In genomic region chr7:139956658-139957057, GRCm38 (mm10) we compare ENCODE assay signal across 27 mouse cellular contexts. TPM values are rescaled to one million over a fixed set of nuclear protein-coding genes. Genes with fewer than 3 reads are reported as not detected.
DNase-seq lines count a peak whose midpoint lies in the region; ATAC-seq and TF ChIP-seq lines count a peak whose summit lies in the region.
"Had no signal": no experiment of that assay in that cellular context is flagged by ENCODE, and none has a peak within 500 bp of the region (broad histone marks: within the 10 kb centered on the region; RNA-seq: fewer than 3 reads in every experiment).

No protein-coding gene starts in this region.

- no peak for ATAC-seq in megakaryocyte, adult 5-6 weeks (ENCODE audit: poor library complexity, severe bottlenecking)
- ATAC-seq in hindbrain, embryonic 14.5 days (ENCODE audit: low FRiP score): no peak
- ATAC-seq: activated CD4-positive, CD25-positive, alpha-beta regulatory T cell, adult 4 months; CD4-positive, CD25-positive, alpha-beta regulatory T cell, adult 4 months; Patski had no signal

- no peak for TF ChIP-seq CTCF in testis, adult 2 months (IDR thresholded peaks at IDR 0.05; ENCODE audit: control insufficient read depth, insufficient read depth, insufficient replicate concordance, low read depth, low read length)

- no peaks in the 10 kb centered on the region for H3K9me3 ChIP-seq in megakaryocyte, embryonic 14.5 days
- H3K9me3 ChIP-seq in hindbrain, embryonic 14.5 days (ENCODE audit: control insufficient read depth, low read length): no peaks in the 10 kb centered on the region
- H3K9me3 ChIP-seq: G1E had no signal

- no peak overlapping the region for H3K9ac ChIP-seq in hindbrain, embryonic 14.5 days

- no peak overlapping the region for H3K4me2 ChIP-seq in hindbrain, embryonic 14.5 days (replicated peaks)

- no peaks in the 10 kb centered on the region for H3K36me3 ChIP-seq in megakaryocyte, embryonic 14.5 days (replicated peaks; ENCODE audit: low read length)
- H3K36me3 ChIP-seq in testis, adult 2 months (ENCODE audit: control insufficient read depth, insufficient read depth, low read length): no peaks in the 10 kb centered on the region
- H3K36me3 ChIP-seq in hindbrain, embryonic 14.5 days (replicated peaks; ENCODE audit: control insufficient read depth, insufficient read depth): no peaks in the 10 kb centered on the region
- H3K36me3 ChIP-seq: G1E had no signal

- TF ChIP-seq POLR2A in testis, adult 2 months (IDR thresholded peaks at IDR 0.05; ENCODE audit: control insufficient read depth, low read depth, low read length): peak; percentile 39; the same call in 1 of the 2 replicates

- peak overlapping the region; percentile 8 for H3K4me3 ChIP-seq in megakaryocyte, embryonic 14.5 days (replicated peaks)
- H3K4me3 ChIP-seq in testis, adult 2 months (ENCODE audit: control insufficient read depth, low read depth, low read length): no peak overlapping the region; the same call in 1 of the 2 replicates
- no peak overlapping the region for H3K4me3 ChIP-seq in hindbrain, embryonic 14.5 days (replicated peaks; ENCODE audit: low read length)

- peak; percentile 2 for DNase-seq in adrenal gland, postnatal 14 days
- no peak for DNase-seq in adrenal gland, adult 8-10 months
- DNase-seq in testis, postnatal 14 days (ENCODE audit: low spot score): no peak
- peak; percentile 52 to 70 for DNase-seq in natural killer cell, adult 2 months (ENCODE audit: low spot score in 2 of 2)
- DNase-seq in hindbrain, embryonic 14.5 days (ENCODE audit: low spot score): no peak
- DNase-seq: adrenal gland, adult 2 months; adrenal gland, postnatal 10 days; adrenal gland, postnatal 25 days; B cell, adult 2 months; cerebellum, adult 11 months; cerebellum, adult 11-12 months; cerebellum, adult 18-20 months; cerebellum, adult 2 months had no signal

- WGBS in hindbrain, embryonic 14.5 days: 80% methylated on average over 3 of the region's 3 CpGs

- peaks cover 79% of the 10 kb centered on the region for H3K27me3 ChIP-seq in megakaryocyte, embryonic 14.5 days (replicated peaks)
- H3K27me3 ChIP-seq in testis, adult 2 months (ENCODE audit: control insufficient read depth, insufficient read depth, low read length): no peaks in the 10 kb centered on the region
- peaks cover 12% of the 10 kb centered on the region; the same call in 1 of the 2 replicates for H3K27me3 ChIP-seq in hindbrain, embryonic 14.5 days (ENCODE audit: control insufficient read depth, insufficient read depth, low read length)
- H3K27me3 ChIP-seq: CH12.LX, Patski had no signal

- no peak overlapping the region for H3K27ac ChIP-seq in testis, adult 2 months (ENCODE audit: control insufficient read depth, insufficient read depth, low read depth, low read length)
- no peak overlapping the region for H3K27ac ChIP-seq in hindbrain, embryonic 14.5 days

- H3K4me1 ChIP-seq in megakaryocyte, embryonic 14.5 days: peaks cover 8% of the 10 kb centered on the region
- peaks cover 2% of the 10 kb centered on the region; the same call in 1 of the 2 replicates for H3K4me1 ChIP-seq in testis, adult 2 months (ENCODE audit: control insufficient read depth, insufficient read depth, low read length)
- H3K4me1 ChIP-seq in hindbrain, embryonic 14.5 days (replicated peaks; ENCODE audit: control insufficient read depth, insufficient read depth, low read length): peaks cover 3% of the 10 kb centered on the region; the same call in 1 of the 2 replicates

RNA-seq across cellular contexts. Expression of gene Utf1, which starts 13.1 kb away (rescaled TPM):
- total RNA-seq in adrenal gland, postnatal 14 days (2021): not detected in 2 replicates
- not detected for total RNA-seq in adrenal gland, adult 8-10 months (2022)
- not detected in 2 replicates for polyA plus RNA-seq in megakaryocyte, embryonic 14.5 days (2012; ENCODE audit: insufficient read depth, low replicate concordance)
- total RNA-seq in megakaryocyte, adult 5-6 weeks (2015): not detected in 2 replicates
- not detected in 2 replicates for total RNA-seq in megakaryocyte, adult 5-6 weeks (2017)
- 1.5 and 2.1 TPM in 2 replicates for polyA plus RNA-seq in testis, adult 2 months (2012; rRNA removed)
- not detected in 2 replicates for polyA plus RNA-seq in hindbrain, embryonic 14.5 days (2014; fragmentation: Nextera tagmentation; extraction: Ambion mirVana)
- total RNA-seq: adrenal gland, adult 18-20 months; adrenal gland, adult 2 months; adrenal gland, postnatal 25 days; adrenal gland, postnatal 36 days; adrenal gland, postnatal 4 days; CH12.LX; G1E; MEL had no signal
- polyA plus RNA-seq: brain, embryonic 14.5 days; C2C12; G1E; Patski had no signal

RNA-seq across cellular contexts. Expression of gene 6430531B16Rik, which starts 21.9 kb away (rescaled TPM):
- total RNA-seq in adrenal gland, postnatal 14 days (2021): not detected in 2 replicates
- 1 to 10 TPM in 1 of 4 experiments, under 1 TPM in 2, not detected in 1; 0.31 to 1.1 (median 0.83) TPM for total RNA-seq in adrenal gland, adult 8-10 months (2022)
- 0.31 TPM in 1 of 2 replicates, not detected in the other for polyA plus RNA-seq in megakaryocyte, embryonic 14.5 days (2012; ENCODE audit: insufficient read depth, low replicate concordance)
- 1.1 and 1.2 TPM in 2 replicates for total RNA-seq in megakaryocyte, adult 5-6 weeks (2015)
- 0.89 and 2.3 TPM in 2 replicates for total RNA-seq in megakaryocyte, adult 5-6 weeks (2017)
- 108 and 114 TPM in 2 replicates for polyA plus RNA-seq in testis, adult 2 months (2012; rRNA removed)
- 0.72 and 1.0 TPM in 2 replicates for polyA plus RNA-seq in hindbrain, embryonic 14.5 days (2014; fragmentation: Nextera tagmentation; extraction: Ambion mirVana)
- total RNA-seq: adrenal gland, adult 18-20 months; adrenal gland, adult 2 months; adrenal gland, postnatal 36 days; MEL had no signal
- polyA plus RNA-seq: G1E had no signal

RNA-seq across cellular contexts. Expression of gene Adam8, which starts 35.7 kb away (rescaled TPM):
- 1.5 and 3.0 TPM in 2 replicates for total RNA-seq in adrenal gland, postnatal 14 days (2021)
- 1 to 10 TPM; 1.8 to 5.9 (median 4.4) TPM for total RNA-seq in adrenal gland, adult 8-10 months (2022)
- 7.8 and 22.3 TPM in 2 replicates for polyA plus RNA-seq in megakaryocyte, embryonic 14.5 days (2012; ENCODE audit: insufficient read depth, low replicate concordance)
- 35.0 and 43.7 TPM in 2 replicates for total RNA-seq in megakaryocyte, adult 5-6 weeks (2015)
- total RNA-seq in megakaryocyte, adult 5-6 weeks (2017): 39.3 and 51.1 TPM in 2 replicates
- 6.9 and 7.0 TPM in 2 replicates for polyA plus RNA-seq in testis, adult 2 months (2012; rRNA removed)
- 2.7 and 2.9 TPM in 2 replicates for polyA plus RNA-seq in hindbrain, embryonic 14.5 days (2014; fragmentation: Nextera tagmentation; extraction: Ambion mirVana)

Comparison
In these comparisons a context has a peak if more than half of its experiments do, and no peak if none do; other contexts are left out.
1. DNase-seq: peak in adrenal gland, postnatal 14 days (single experiment) and natural killer cell, adult 2 months (2 of 2); none in adrenal gland, adult 8-10 months (single experiment), testis, postnatal 14 days (single experiment) and hindbrain, embryonic 14.5 days (single experiment).